Mouse (Mus musculus): ENCODE measurements around the gene Gpr87.

GRCm38 (mm10) chr3:59212404-59212803 is 17.5 kb upstream of the Gpr87 start:
- TF ChIP-seq GATA1 (IDR thresholded peaks at IDR 0.05; ENCODE audit: borderline replicate concordance, low read length) (no peak), FLI1 (IDR thresholded peaks at IDR 0.05; ENCODE audit: low read length) (no peak)
